Mouse (Mus musculus) spleen, adult 2 months (tissue): Measurements from ENCODE around the gene Ing3. TPM values are rescaled to one million over a fixed set of nuclear protein-coding genes. Genes with fewer than 3 reads are reported as not detected.

Experiments used
- DNase-seq, 2 experiments: peaks; one replicate each; pipeline versions ENCODE4 v3.0.0 to v3.0.0-alpha.2; 2012 to 2021; ENCODE audit warnings: low spot score in 2 of 2, low read depth in 1 of 2
- H3K27ac ChIP-seq: fragments of 200-500 bp; 2 replicates; pipeline ENCODE4 v1.5.1; 2012; ENCODE audit warnings: low read length, inconsistent platforms; ENCODE audit not compliant: insufficient read depth
- H3K27me3 ChIP-seq: fragments of 200-500 bp; 2 replicates; pipeline ENCODE4 v1.6.1; 2012; ENCODE audit warnings: mild to moderate bottlenecking, moderate library complexity, low read length, inconsistent platforms; ENCODE audit not compliant: control insufficient read depth, insufficient read depth
- H3K36me3 ChIP-seq: fragments of 200-500 bp; 2 replicates; pipeline ENCODE4 v1.6.1; 2012; ENCODE audit warnings: mild to moderate bottlenecking, low read length, inconsistent platforms; ENCODE audit not compliant: control insufficient read depth, insufficient read depth
- H3K4me1 ChIP-seq: fragments of 200-500 bp; 2 replicates; pipeline ENCODE4 v1.6.1; 2011; ENCODE audit warnings: inconsistent platforms; ENCODE audit not compliant: control insufficient read depth, insufficient read depth, insufficient read length
- H3K4me3 ChIP-seq: fragments of 200-500 bp; 2 replicates; pipeline ENCODE4 v1.5.1; 2011; ENCODE audit warnings: mild to moderate bottlenecking, inconsistent platforms; ENCODE audit not compliant: insufficient read depth, insufficient read length; ENCODE audit errors: extremely low read depth
- CTCF ChIP-seq: fragments of 200-500 bp; IDR thresholded peaks from 2 replicates; pipeline ENCODE4 v1.5.1; 2011; ENCODE audit warnings: mild to moderate bottlenecking, inconsistent platforms; ENCODE audit not compliant: insufficient read depth, insufficient read length, insufficient replicate concordance; ENCODE audit errors: extremely low read depth
- POLR2A ChIP-seq: fragments of 200-500 bp; IDR thresholded peaks from 2 replicates; pipeline ENCODE4 v1.6.1; 2011; ENCODE audit warnings: low read depth, low read length, inconsistent platforms
- WGBS: fragments of 180-500 bp; shearing (Covaris S2); methylation state at CpG from one replicate; pipeline ENCODE4 v1.1.7; 2018; 5-methylcytosine and 5-hydroxymethylcytosine counted together
- polyA plus RNA-seq: library from polyadenylated mRNA; depleted of rRNA; stranded (reverse); fragments of >200 nt; gene quantifications from 2 replicates; pipeline ENCODE4 v1.2.3, GENCODE M21; 2012

Gene Ing3
- polyA plus RNA-seq, 1 experiment, result 5.6 TPM

GRCm38 (mm10) chr6:21985732-21986540, 36.6 kb downstream of the Ing3 start, which contains the start of gene Cped1:
TSS of gene Cped1 (plus strand) at chr6:21985916.
- Histone ChIP-seq H3K4me3 (peak within 1 kb of the TSS; percentile 50), H3K27me3 (peaks cover 9% of the 10 kb centered on the region), H3K4me1 (no peaks in the 10 kb centered on the region), H3K27ac (peak within 1 kb of the TSS; percentile 40), H3K36me3 (no peaks in the 10 kb centered on the region)
- 2% methylated on average over 38 of the region's 38 CpGs for WGBS
- DNase-seq, result peak in 1 of 2 experiments; percentile 16
- no peak for TF ChIP-seq CTCF
- no peak for TF ChIP-seq POLR2A

- peak overlapping the region; percentile 50 for H3K4me3 ChIP-seq
- peaks cover 9% of the 10 kb centered on the region for H3K27me3 ChIP-seq
- no peaks in the 10 kb centered on the region for H3K4me1 ChIP-seq
- WGBS, result 18% methylated on average over 24 of the region's 24 CpGs
- no peaks in the 10 kb centered on the region for H3K36me3 ChIP-seq
- peak overlapping the region; percentile 40 for H3K27ac ChIP-seq
- DNase-seq, result no peak
- TF ChIP-seq CTCF, result no peak
- no peak for TF ChIP-seq POLR2A
These were observed 37.4 kb downstream of the Ing3 start for GRCm38 (mm10) chr6:21986660-21987331.

GRCm38 (mm10) chr6:21987554-21987953, 38.2 kb downstream of the Ing3 start:
- no peak for TF ChIP-seq POLR2A
- peaks cover 9% of the 10 kb centered on the region for H3K27me3 ChIP-seq
- no peak overlapping the region for H3K4me3 ChIP-seq
- WGBS, result 89% methylated on average over 2 of the region's 2 CpGs
- no peaks in the 10 kb centered on the region for H3K4me1 ChIP-seq
- no peak for DNase-seq
- no peaks in the 10 kb centered on the region for H3K36me3 ChIP-seq
- H3K27ac ChIP-seq, result 0 out of 2 replicates have a peak overlapping the region, but pooled peaks have one; percentile 29

GRCm38 (mm10) chr6:21988296-21988695, 38.9 kb downstream of the Ing3 start:
- no peak for TF ChIP-seq CTCF
- no peak for TF ChIP-seq POLR2A
- Histone ChIP-seq H3K4me3 (no peak overlapping the region), H3K4me1 (no peaks in the 10 kb centered on the region), H3K27ac (no peak overlapping the region), H3K36me3 (no peaks in the 10 kb centered on the region), H3K27me3 (peaks cover 9% of the 10 kb centered on the region)
- 90% methylated on average over 5 of the region's 5 CpGs for WGBS
- DNase-seq, result no peak

GRCm38 (mm10) chr6:21989081-21989480, 39.7 kb downstream of the Ing3 start:
- TF ChIP-seq CTCF (no peak), POLR2A (no peak)
- DNase-seq, result no peak
- 71% methylated on average over 4 of the region's 4 CpGs for WGBS

GRCm38 (mm10) chr6:21990181-21991135, 41.1 kb downstream of the Ing3 start:
- TF ChIP-seq POLR2A (no peak), CTCF (no peak)
- DNase-seq, result no peak
- 82% methylated on average over 9 of the region's 9 CpGs for WGBS
- H3K27ac ChIP-seq, result no peak overlapping the region
- no peaks in the 10 kb centered on the region for H3K4me1 ChIP-seq
- peaks cover 7% of the 10 kb centered on the region for H3K27me3 ChIP-seq
- H3K4me3 ChIP-seq, result no peak overlapping the region
- H3K36me3 ChIP-seq, result no peaks in the 10 kb centered on the region

More at GRCm38 (mm10) chr6:21989081-21989480, 39.7 kb downstream of the Ing3 start:
- no peaks in the 10 kb centered on the region for H3K4me1 ChIP-seq
- H3K27me3 ChIP-seq, result peaks cover 9% of the 10 kb centered on the region
- no peaks in the 10 kb centered on the region for H3K36me3 ChIP-seq
- H3K4me3 ChIP-seq, result no peak overlapping the region
- no peak overlapping the region for H3K27ac ChIP-seq
